Mouse (Mus musculus): ENCODE data around the gene Pld6. TPM values are rescaled to one million over a fixed set of nuclear protein-coding genes. Genes with fewer than 3 reads are reported as not detected.
A peak's percentile ranks its signal among the peaks of the same experiment; 100 is the strongest.

The Pld6 gene
- polyA plus RNA-seq, 1 experiment: 2.0 TPM

DNA sequence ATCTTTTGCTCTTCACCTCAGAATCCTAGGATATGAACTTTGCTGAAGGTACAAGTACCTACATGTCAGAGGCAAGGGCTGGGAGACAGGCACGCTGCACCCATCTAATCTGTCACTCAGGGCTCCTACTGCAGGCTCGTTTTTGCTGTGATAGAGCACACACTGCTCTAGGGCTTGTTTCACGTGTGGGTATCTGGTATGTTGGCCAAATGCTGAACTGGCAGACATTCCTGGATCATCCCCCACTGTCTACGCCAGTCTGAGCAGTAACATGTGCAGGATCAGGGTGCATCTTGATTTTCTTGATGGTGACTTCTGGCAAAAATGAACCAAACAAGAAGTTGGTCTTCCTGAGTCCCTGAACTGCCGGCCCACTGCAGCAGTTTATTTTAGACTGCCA is 10.2 kb downstream of the Pld6 start:
- TF ChIP-seq CTCF (IDR thresholded peaks at IDR 0.05; ENCODE audit: extremely low read depth, insufficient read depth, low read length) (no peak), POLR2A (IDR thresholded peaks at IDR 0.05; ENCODE audit: extremely low read depth, insufficient read depth, low read length) (no peak)
- Histone ChIP-seq H3K4me3 (ENCODE audit: insufficient read depth, low read length) (no peak overlapping the region), H3K4me1 (ENCODE audit: control insufficient read depth, insufficient read depth, low read length) (no peaks in the 10 kb centered on the region), H3K27ac (ENCODE audit: insufficient read depth, low read length) (no peak overlapping the region)

DNA sequence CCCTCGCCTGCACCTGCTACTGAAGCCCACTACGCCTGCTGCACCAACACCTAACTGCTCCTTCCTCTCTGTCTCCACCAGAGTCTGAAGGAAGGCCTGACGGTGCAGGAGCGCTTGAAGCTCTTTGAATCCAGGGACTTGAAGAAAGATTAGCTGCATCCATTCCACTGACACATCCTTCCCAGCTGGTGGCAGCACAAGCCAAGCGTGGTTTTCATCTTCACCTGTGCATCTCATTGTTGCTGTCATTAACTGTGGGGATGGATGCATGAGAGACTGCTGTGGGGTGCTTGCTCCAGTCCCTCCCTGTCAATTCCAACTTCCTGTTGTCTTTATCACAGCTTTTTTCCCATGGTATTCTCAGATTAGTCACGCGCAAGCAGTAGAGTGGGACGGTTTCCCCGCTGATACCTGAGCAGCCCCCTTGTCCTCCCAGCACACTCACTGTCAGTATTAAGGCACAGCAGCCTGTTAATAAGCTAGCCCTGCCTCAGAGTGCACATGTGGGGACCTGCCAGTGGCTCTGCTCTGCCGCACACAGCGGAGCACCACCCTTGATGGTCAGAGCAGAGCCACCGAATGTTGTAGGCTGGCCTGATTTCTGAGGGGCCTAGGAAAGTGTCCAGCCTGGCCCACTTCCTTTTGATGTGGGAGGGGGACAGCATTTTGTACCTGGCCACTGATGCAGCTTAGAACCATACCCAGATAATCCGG is 11.9 kb downstream of the Pld6 start:
- no peak overlapping the region for H3K27ac ChIP-seq (ENCODE audit: insufficient read depth, low read length)
- no peak for TF ChIP-seq POLR2A (IDR thresholded peaks at IDR 0.05; ENCODE audit: extremely low read depth, insufficient read depth, low read length)
- TF ChIP-seq CTCF (IDR thresholded peaks at IDR 0.05; ENCODE audit: extremely low read depth, insufficient read depth, low read length): peak; percentile 26; the same call in 1 of the 2 replicates
- H3K4me1 ChIP-seq (ENCODE audit: control insufficient read depth, insufficient read depth, low read length): no peaks in the 10 kb centered on the region
- H3K4me3 ChIP-seq (ENCODE audit: insufficient read depth, low read length): no peak overlapping the region

DNA sequence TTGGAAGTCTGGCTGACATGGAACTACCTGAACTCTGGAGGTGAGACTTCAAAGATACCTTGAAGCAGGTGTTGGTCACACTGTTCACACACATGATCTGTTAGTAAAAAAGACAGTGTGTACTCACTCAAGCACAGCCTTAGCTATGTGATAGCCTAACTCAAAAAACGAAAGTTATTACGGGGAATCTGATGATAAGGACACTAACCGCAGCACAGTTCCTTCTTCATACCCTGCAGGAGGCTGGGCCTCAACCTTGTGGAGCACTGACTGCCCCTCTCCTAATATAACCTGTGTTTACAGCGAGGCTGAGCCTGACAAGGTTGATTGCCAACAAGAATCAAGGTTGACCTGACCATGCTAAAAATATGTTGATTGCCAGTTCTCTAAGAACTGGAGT is 12.9 kb downstream of the Pld6 start:
- no peak overlapping the region for H3K27ac ChIP-seq (ENCODE audit: insufficient read depth, low read length)
- no peaks in the 10 kb centered on the region for H3K4me1 ChIP-seq (ENCODE audit: control insufficient read depth, insufficient read depth, low read length)
- TF ChIP-seq POLR2A (IDR thresholded peaks at IDR 0.05; ENCODE audit: extremely low read depth, insufficient read depth, low read length) (no peak), CTCF (IDR thresholded peaks at IDR 0.05; ENCODE audit: extremely low read depth, insufficient read depth, low read length) (no peak)
- no peak overlapping the region for H3K4me3 ChIP-seq (ENCODE audit: insufficient read depth, low read length)

DNA sequence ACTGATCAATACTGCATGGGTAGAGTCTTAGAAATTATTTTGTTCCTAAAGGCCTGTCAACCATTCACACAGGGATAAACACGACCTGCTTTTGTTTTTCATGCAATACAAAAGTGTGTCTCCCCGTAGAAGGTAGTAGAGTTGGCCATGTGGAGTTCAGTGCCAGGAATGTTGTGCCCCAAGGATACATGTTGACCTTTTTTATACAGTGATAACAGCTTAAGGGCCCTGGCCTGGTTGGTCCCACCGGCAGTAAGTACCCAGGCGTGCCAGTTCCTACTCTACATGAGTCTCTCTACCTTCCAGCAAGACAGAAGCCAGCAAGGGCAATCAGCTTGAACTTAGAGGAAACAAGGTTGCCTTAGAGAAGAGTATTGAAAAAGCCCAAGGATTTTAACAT is 14.5 kb downstream of the Pld6 start:
- no peak for TF ChIP-seq CTCF (IDR thresholded peaks at IDR 0.05; ENCODE audit: extremely low read depth, insufficient read depth, low read length)
- TF ChIP-seq POLR2A (IDR thresholded peaks at IDR 0.05; ENCODE audit: extremely low read depth, insufficient read depth, low read length): no peak
- H3K4me3 ChIP-seq (ENCODE audit: insufficient read depth, low read length): no peak overlapping the region
- H3K27ac ChIP-seq (ENCODE audit: insufficient read depth, low read length): no peak overlapping the region
- no peaks in the 10 kb centered on the region for H3K4me1 ChIP-seq (ENCODE audit: control insufficient read depth, insufficient read depth, low read length)

DNA sequence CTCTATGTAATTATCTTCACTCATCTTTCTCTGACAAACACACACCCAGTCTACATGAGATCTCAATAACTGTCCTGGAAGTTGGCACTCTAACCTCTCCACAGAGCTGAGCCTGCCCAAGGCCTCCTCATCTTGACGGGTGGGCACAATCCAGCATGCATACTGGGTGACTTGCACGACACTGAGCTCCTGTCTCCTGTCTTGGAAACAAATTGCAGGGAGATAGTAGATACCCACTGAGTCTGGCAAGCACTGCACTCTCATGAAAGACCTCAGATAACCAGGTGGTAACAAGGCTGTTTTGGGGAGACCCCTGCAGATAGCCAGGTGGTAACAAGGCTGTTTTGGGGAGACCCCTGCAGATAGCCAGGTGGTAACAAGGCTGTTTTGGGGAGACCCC is 15.2 kb downstream of the Pld6 start:
- TF ChIP-seq POLR2A (IDR thresholded peaks at IDR 0.05; ENCODE audit: extremely low read depth, insufficient read depth, low read length) (no peak), CTCF (IDR thresholded peaks at IDR 0.05; ENCODE audit: extremely low read depth, insufficient read depth, low read length) (no peak)
- Histone ChIP-seq H3K27ac (ENCODE audit: insufficient read depth, low read length) (no peak overlapping the region), H3K4me1 (ENCODE audit: control insufficient read depth, insufficient read depth, low read length) (no peaks in the 10 kb centered on the region), H3K4me3 (ENCODE audit: insufficient read depth, low read length) (no peak overlapping the region)

DNA sequence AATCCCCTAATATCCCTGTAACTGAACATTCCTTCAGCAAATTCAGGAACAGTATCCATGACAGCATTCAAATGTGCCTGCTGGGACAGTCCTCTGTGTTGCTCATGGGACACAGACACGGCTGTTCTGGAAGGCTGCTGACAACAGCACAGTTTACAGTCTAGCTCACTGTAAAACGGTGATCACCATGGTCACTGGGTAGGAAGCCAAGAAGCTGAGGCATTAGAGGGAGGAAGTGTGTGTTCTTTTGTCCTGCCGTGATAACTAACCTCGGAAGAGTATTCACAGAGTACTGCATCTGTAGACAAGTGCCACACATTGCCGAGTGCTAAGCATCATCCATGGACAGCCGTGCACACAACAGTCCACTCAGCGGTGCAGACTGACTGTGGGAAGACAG is 16.7 kb downstream of the Pld6 start:
- TF ChIP-seq POLR2A (IDR thresholded peaks at IDR 0.05; ENCODE audit: extremely low read depth, insufficient read depth, low read length) (no peak), CTCF (IDR thresholded peaks at IDR 0.05; ENCODE audit: extremely low read depth, insufficient read depth, low read length) (no peak)
- no peak overlapping the region for H3K4me3 ChIP-seq (ENCODE audit: insufficient read depth, low read length)

DNA sequence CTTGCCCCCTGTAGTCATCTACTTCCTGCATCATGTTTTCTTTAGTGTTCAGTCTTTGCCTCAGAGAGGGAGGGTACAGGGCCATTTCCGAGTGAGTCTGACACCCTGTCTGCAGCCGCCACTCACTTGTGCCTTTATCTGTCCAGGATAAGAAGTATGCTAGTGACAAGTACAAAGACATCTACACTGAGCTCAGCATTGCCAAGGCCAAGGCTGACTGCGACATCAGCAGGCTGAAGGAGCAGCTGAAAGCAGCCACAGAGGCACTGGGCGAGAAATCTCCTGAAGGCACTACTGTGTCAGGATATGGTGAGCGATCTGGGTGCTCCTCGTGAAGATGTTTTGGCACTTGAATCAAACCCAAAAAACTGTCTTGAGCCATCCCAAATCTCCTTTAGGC is 17.7 kb downstream of the Pld6 start:
- H3K4me1 ChIP-seq (ENCODE audit: control insufficient read depth, insufficient read depth, low read length): no peaks in the 10 kb centered on the region
- no peak overlapping the region for H3K4me3 ChIP-seq (ENCODE audit: insufficient read depth, low read length)
- no peak overlapping the region for H3K27ac ChIP-seq (ENCODE audit: insufficient read depth, low read length)
- TF ChIP-seq CTCF (IDR thresholded peaks at IDR 0.05; ENCODE audit: extremely low read depth, insufficient read depth, low read length) (no peak), POLR2A (IDR thresholded peaks at IDR 0.05; ENCODE audit: extremely low read depth, insufficient read depth, low read length) (no peak)

More for the DNA sequence above, 16.7 kb downstream of the Pld6 start:
- Histone ChIP-seq H3K27ac (ENCODE audit: insufficient read depth, low read length) (no peak overlapping the region), H3K4me1 (ENCODE audit: control insufficient read depth, insufficient read depth, low read length) (no peaks in the 10 kb centered on the region)

DNA sequence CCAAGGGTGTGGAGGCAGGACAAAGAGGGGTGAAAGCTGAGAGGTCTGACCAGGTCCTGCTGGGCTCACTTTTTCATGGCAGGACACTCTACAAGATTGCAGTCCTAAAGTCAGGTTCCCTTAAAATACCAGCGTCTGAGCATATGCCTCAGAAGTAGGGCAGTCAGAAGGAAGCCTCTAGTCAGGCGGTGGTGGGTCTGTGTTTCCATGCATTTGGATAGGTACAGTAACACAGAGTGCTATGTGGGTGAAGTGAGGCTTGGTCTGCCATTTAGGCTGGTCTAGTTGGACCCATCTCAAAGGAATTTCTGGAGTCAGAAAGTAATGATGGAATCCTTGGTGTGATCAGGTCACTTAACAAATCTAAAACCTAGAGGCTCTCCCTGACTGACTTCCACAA is 18.1 kb downstream of the Pld6 start:
- H3K4me1 ChIP-seq (ENCODE audit: control insufficient read depth, insufficient read depth, low read length): no peaks in the 10 kb centered on the region
- TF ChIP-seq POLR2A (IDR thresholded peaks at IDR 0.05; ENCODE audit: extremely low read depth, insufficient read depth, low read length) (no peak), CTCF (IDR thresholded peaks at IDR 0.05; ENCODE audit: extremely low read depth, insufficient read depth, low read length) (no peak)
- no peak overlapping the region for H3K27ac ChIP-seq (ENCODE audit: insufficient read depth, low read length)
- no peak overlapping the region for H3K4me3 ChIP-seq (ENCODE audit: insufficient read depth, low read length)

DNA sequence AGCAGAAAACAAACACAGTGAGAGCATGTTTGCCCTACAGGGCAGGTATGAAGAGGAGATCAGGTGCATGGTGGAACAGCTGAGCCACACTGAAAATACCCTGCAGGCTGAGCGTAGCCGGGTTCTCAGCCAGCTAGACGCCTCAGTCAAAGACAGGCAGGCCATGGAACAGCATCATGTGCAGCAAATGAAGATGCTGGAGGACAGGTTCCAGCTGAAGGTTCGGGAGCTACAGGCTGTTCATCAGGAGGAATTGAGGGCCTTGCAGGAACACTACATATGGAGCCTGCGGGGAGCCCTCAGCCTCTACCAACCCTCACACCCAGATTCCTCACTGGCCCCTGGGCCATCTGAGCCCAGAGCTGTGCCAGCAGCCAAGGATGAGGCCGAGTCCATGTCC is 26.6 kb downstream of the Pld6 start:
- peaks cover 9% of the 10 kb centered on the region for H3K4me1 ChIP-seq (ENCODE audit: control insufficient read depth, insufficient read depth, low read length)
- H3K4me3 ChIP-seq (ENCODE audit: insufficient read depth, low read length): no peak overlapping the region
- no peak overlapping the region for H3K27ac ChIP-seq (ENCODE audit: insufficient read depth, low read length)
- TF ChIP-seq CTCF (IDR thresholded peaks at IDR 0.05; ENCODE audit: extremely low read depth, insufficient read depth, low read length) (no peak), POLR2A (IDR thresholded peaks at IDR 0.05; ENCODE audit: extremely low read depth, insufficient read depth, low read length) (no peak)

DNA sequence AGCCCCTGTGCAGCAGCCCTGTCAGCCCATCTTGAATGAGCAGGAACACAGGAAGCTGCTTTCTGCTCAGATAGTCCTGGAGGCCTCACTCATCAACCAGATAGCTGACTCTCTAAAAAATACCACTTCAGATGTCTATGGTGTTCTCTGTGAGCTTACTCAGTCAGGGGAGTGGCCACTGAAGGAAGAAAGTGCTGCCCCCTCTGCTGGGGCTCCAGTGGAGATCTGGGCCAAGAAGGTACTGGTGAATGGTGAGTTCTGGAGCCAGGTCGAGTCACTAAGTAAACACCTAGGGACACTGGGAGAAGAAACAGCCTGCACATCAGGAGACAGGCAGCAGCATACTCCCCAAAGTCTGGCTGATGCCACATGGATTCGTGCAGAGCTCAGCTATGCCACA is 27.8 kb downstream of the Pld6 start:
- peak overlapping the region; percentile 86 for H3K27ac ChIP-seq (ENCODE audit: insufficient read depth, low read length)
- H3K4me1 ChIP-seq (ENCODE audit: control insufficient read depth, insufficient read depth, low read length): peaks cover 9% of the 10 kb centered on the region
- TF ChIP-seq CTCF (IDR thresholded peaks at IDR 0.05; ENCODE audit: extremely low read depth, insufficient read depth, low read length): no peak
- TF ChIP-seq POLR2A (IDR thresholded peaks at IDR 0.05; ENCODE audit: extremely low read depth, insufficient read depth, low read length): no peak

More for the DNA sequence above, 27.8 kb downstream of the Pld6 start:
- no peak overlapping the region for H3K4me3 ChIP-seq (ENCODE audit: insufficient read depth, low read length)
